Mouse (Mus musculus) leukemia stem cell, adult 10-12 weeks (primary cell): ENCODE data around the gene Ccdc73. TPM values are rescaled to one million over a fixed set of nuclear protein-coding genes. Genes with fewer than 3 reads are reported as not detected.

ENCODE experiments used
- polyA plus RNA-seq: library from polyadenylated mRNA; stranded (reverse); fragments of >175 nt; gene quantifications from 2 replicates; pipeline ENCODE4 v1.2.3, GENCODE M21; 2012; ENCODE audit warnings: low replicate concordance

The Ccdc73 gene
- polyA plus RNA-seq: not detected in 2 replicates

GRCm38 (mm10) chr2:104867282-104867855, at the start of gene Ccdc73:
Ccdc73 (plus strand) TSS chr2:104867805.

DNA sequence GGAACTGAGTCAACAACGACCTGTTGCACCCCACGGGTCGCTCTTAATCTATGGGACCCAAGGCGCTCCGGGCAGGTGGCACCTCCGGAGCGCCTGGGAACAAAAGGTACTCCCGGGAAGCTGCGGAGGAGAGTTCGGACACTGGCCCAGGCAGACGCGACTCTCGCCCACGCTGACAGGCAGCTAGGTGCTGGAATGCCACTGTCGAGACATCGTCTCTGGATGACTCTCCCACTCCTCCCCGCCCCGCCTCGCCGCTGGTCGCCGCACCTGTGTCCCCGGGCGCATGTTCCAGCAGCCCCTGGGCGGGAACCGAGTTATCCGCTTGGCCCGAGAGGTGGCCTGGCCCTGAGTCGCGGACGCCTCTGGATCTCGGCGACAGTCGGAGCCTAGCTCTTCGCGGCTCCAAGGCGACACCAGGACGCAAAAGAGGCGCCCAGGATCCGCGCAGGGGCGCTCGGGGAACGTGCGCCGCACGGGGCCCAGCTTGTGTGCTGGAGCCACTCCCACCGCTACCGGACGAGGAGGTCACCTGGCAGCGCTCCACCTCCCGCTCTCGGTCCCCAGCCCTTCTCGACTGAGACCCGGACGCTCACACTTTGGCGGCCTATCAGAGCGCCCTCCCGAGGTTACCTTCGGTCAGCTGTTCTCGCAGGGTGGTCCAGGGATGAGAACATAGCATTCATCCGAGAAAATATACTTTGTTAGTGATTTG, 18.2 kb upstream of the Ccdc73 start, which contains the start of gene Prrg4:
TSS of gene Prrg4 (minus strand) at position 601 of the 715 bp plus-strand sequence.

GRCm38 (mm10) chr2:105016967-105017287, 149.3 kb downstream of the Ccdc73 start, which contains the start of gene Eif3m:
Eif3m (minus strand) TSS chr2:105017080.

Other genes with a start within 250 kb of the Ccdc73 start
- 2.6 and 11.2 TPM in 2 replicates for gene Tcp11l1, start 155.6 kb upstream of the Ccdc73 start, polyA plus RNA-seq
- gene Pin1rt1, start 151.4 kb upstream of the Ccdc73 start, polyA plus RNA-seq: not detected in 2 replicates
- 1.1 and 1.9 TPM in 2 replicates for gene Depdc7, start 124.9 kb upstream of the Ccdc73 start, polyA plus RNA-seq
- gene Qser1, start 51.0 kb upstream of the Ccdc73 start, polyA plus RNA-seq: 1.1 and 1.6 TPM in 2 replicates
- gene Prrg4, start 17.9 kb upstream of the Ccdc73 start, polyA plus RNA-seq: 0.12 TPM in 1 of 2 replicates, not detected in the other
- 2.5 and 8.8 TPM in 2 replicates for gene Eif3m, start 149.3 kb downstream of the Ccdc73 start, polyA plus RNA-seq
- gene Gm11060, start 224.2 kb downstream of the Ccdc73 start, polyA plus RNA-seq: not detected in 2 replicates